Mouse (Mus musculus) kidney, adult 2 months (tissue): ENCODE results near the gene Pgm2l1. TPM values are rescaled to one million over a fixed set of nuclear protein-coding genes. Genes with fewer than 3 reads are reported as not detected.

Experiments used
- DNase-seq: peaks from one replicate; pipeline ENCODE4 v3.0.0; 2021
- H3K27ac ChIP-seq: fragments of 200-500 bp; 2 replicates; pipeline ENCODE4 v1.5.1; 2012; ENCODE audit warnings: low read depth, low read length, control low read depth, inconsistent platforms; ENCODE audit not compliant: insufficient read depth
- H3K27me3 ChIP-seq: fragments of 200-500 bp; replicated peaks from 2 replicates; pipeline ENCODE4 v1.6.1; 2012; ENCODE audit warnings: mild to moderate bottlenecking, moderate library complexity, low read length, inconsistent platforms; ENCODE audit not compliant: control insufficient read depth, insufficient read depth
- H3K36me3 ChIP-seq: fragments of 200-500 bp; 2 replicates; pipeline ENCODE4 v1.6.1; 2012; ENCODE audit warnings: mild to moderate bottlenecking, moderate library complexity, low read length, inconsistent platforms; ENCODE audit not compliant: control insufficient read depth, insufficient read depth
- H3K4me1 ChIP-seq: fragments of 200-500 bp; 2 replicates; pipeline ENCODE4 v1.6.1; 2011; ENCODE audit warnings: low read length; ENCODE audit not compliant: control insufficient read depth, insufficient read depth
- H3K4me3 ChIP-seq: fragments of 200-500 bp; 2 replicates; pipeline ENCODE4 v1.5.1; 2011; ENCODE audit warnings: mild to moderate bottlenecking, low read depth, low read length, control low read depth; ENCODE audit not compliant: insufficient read depth
- CTCF ChIP-seq: fragments of 200-500 bp; conservative IDR thresholded peaks from 2 replicates; pipeline ENCODE4 v1.5.1; 2011; ENCODE audit warnings: low read depth, mild to moderate bottlenecking, control low read depth, low read length, moderate library complexity, mixed read lengths; ENCODE audit not compliant: insufficient read depth, insufficient read length
- POLR2A ChIP-seq: fragments of 200-500 bp; IDR thresholded peaks from one replicate; pipeline ENCODE4 v1.6.1; 2011; ENCODE audit warnings: low read depth, low read length, control low read depth
- WGBS: fragments of 180-500 bp; shearing (Covaris S2); methylation state at CpG from one replicate; pipeline ENCODE4 v1.1.7; 2018; 5-methylcytosine and 5-hydroxymethylcytosine counted together
- polyA plus RNA-seq: library from polyadenylated mRNA; depleted of rRNA; stranded (reverse); fragments of >200 nt; gene quantifications from 2 replicates; pipeline ENCODE4 v1.2.3, GENCODE M21; 2012

Gene Pgm2l1
- polyA plus RNA-seq, 1 experiment, result 1.5 TPM

DNA sequence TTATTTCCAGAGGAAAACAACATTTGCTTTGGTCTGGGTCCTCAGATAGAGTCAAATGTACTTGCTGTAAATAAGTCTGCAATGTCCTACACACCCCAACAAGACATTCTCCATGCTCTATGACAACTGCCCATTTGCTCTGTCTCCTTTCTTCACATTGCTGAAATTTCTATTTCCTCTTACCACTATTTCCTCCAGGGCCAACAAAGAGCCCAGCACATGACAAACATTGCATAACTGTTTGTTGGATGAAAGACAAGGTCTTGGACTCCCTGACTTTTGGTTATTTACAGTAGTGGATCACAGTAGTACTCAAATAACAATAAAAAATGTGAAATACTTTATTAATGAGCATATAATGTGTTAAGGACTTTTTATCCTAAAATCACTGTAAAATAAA lies 19.3 kb upstream of the Pgm2l1 start:
- DNase-seq, result peak; percentile 7
- no peaks in the 10 kb centered on the region for H3K27me3 ChIP-seq

GRCm38 (mm10) chr7:100214310-100214709 lies 12.9 kb upstream of the Pgm2l1 start:
- H3K27ac ChIP-seq, result no peak overlapping the region
- DNase-seq, result no peak
- no peaks in the 10 kb centered on the region for H3K27me3 ChIP-seq
- no peaks in the 10 kb centered on the region for H3K36me3 ChIP-seq
- no peak overlapping the region for H3K4me3 ChIP-seq
- no peaks in the 10 kb centered on the region for H3K4me1 ChIP-seq
- no peak for TF ChIP-seq POLR2A
- TF ChIP-seq CTCF, result no peak
- 65% methylated on average over 4 of the region's 4 CpGs for WGBS

More for the DNA sequence above, 19.3 kb upstream of the Pgm2l1 start:
- no peaks in the 10 kb centered on the region for H3K4me1 ChIP-seq
- no peak for TF ChIP-seq CTCF
- no peak for TF ChIP-seq POLR2A
- no peak overlapping the region for H3K4me3 ChIP-seq
- no peaks in the 10 kb centered on the region for H3K36me3 ChIP-seq
- no peak overlapping the region for H3K27ac ChIP-seq

DNA sequence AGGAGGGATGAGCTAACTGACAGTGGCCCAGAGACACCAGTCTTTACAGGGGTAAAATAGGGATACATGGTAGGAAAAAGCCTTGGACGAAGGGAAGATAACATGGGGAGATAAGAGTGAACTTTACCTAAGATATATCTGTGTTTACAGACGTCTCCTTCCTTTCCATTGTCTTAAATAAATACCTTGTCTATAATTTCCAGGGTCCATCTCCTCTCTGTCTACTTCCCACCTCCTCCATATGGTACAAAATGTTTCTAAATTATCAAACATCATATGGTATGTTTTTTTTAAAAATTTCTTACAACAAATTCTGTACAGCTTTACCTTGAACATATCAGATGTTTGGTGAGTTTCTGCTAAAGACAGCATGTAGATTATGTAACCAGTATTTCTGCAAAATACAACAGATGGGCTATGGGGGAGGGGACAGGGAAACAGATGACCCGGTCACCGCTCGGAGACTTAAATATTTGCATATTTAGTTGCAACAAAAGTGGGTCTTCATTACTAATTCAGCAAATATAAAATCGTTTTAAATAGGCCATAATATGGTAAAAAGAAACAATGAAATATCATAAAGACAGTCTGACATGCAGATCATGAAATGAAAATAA lies 12.0 kb upstream of the Pgm2l1 start:
- TF ChIP-seq CTCF, result no peak
- TF ChIP-seq POLR2A, result no peak
- 75% methylated on average over 6 of the region's 6 CpGs for WGBS
- Histone ChIP-seq H3K4me1 (no peaks in the 10 kb centered on the region), H3K27ac (no peak overlapping the region), H3K27me3 (no peaks in the 10 kb centered on the region), H3K4me3 (no peak overlapping the region), H3K36me3 (no peaks in the 10 kb centered on the region)
- no peak for DNase-seq

GRCm38 (mm10) chr7:100215976-100216375 lies 11.2 kb upstream of the Pgm2l1 start:
- DNase-seq, result peak; percentile 15
- H3K36me3 ChIP-seq, result no peaks in the 10 kb centered on the region
- TF ChIP-seq POLR2A (no peak), CTCF (no peak)
- no peaks in the 10 kb centered on the region for H3K4me1 ChIP-seq
- no peaks in the 10 kb centered on the region for H3K27me3 ChIP-seq
- no peak overlapping the region for H3K27ac ChIP-seq
- H3K4me3 ChIP-seq, result no peak overlapping the region
- 17% methylated on average over 10 of the region's 10 CpGs for WGBS

GRCm38 (mm10) chr7:100216601-100217565 lies 10.3 kb upstream of the Pgm2l1 start:
- 75% methylated on average over 9 of the region's 9 CpGs for WGBS
- H3K36me3 ChIP-seq, result no peaks in the 10 kb centered on the region
- no peaks in the 10 kb centered on the region for H3K27me3 ChIP-seq
- no peak overlapping the region for H3K4me3 ChIP-seq
- DNase-seq, result no peak
- H3K4me1 ChIP-seq, result no peaks in the 10 kb centered on the region
- no peak for TF ChIP-seq CTCF
- TF ChIP-seq POLR2A, result no peak
- H3K27ac ChIP-seq, result no peak overlapping the region

GRCm38 (mm10) chr7:100227896-100228525 lies 817 bp downstream of the Pgm2l1 start:
- peak; percentile 15 for DNase-seq
- Histone ChIP-seq H3K27ac (peak overlapping the region; percentile 70), H3K4me3 (peak overlapping the region; percentile 90), H3K27me3 (no peaks in the 10 kb centered on the region), H3K36me3 (no peaks in the 10 kb centered on the region), H3K4me1 (no peaks in the 10 kb centered on the region)
- TF ChIP-seq POLR2A, result no peak
- no peak for TF ChIP-seq CTCF
- 4% methylated on average over 23 of the region's 23 CpGs for WGBS

DNA sequence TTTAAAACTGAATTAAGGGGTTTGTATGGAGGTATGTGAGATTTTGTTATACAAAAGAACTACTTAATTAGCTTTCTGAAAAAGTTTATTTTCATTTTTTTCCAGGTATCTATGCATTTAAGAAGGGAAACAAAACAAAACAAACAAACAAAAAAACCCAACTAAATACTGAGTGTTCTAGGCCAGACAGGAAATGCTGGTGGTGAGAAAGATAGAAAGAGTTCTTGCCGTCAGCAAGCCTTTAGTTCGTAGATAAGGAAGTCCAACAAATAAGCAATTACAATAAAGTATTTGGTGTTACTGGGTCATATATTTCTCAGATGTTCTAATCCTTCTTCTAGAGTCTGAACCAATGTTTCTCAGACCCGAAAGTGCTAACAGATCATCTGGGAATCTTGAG lies 1.8 kb downstream of the Pgm2l1 start:
- 80% methylated on average over 3 of the region's 3 CpGs for WGBS
- Histone ChIP-seq H3K4me3 (no peak overlapping the region), H3K27me3 (no peaks in the 10 kb centered on the region), H3K36me3 (no peaks in the 10 kb centered on the region), H3K27ac (no peak overlapping the region), H3K4me1 (no peaks in the 10 kb centered on the region)
- no peak for TF ChIP-seq CTCF
- no peak for DNase-seq
